Mouse (Mus musculus) T-helper 1 cell (primary cell): ENCODE results near the gene Cdc25b.

Source experiments
- in situ Hi-C: fragments of 300-600 bp; cut with MboI, MseI; formaldehyde crosslinking; loops from one replicate; pipeline ENCODE4 v1.15.1; 2025; ENCODE audit warnings: high pct_unique_total_duplicates

Gene Cdc25b

DNA sequence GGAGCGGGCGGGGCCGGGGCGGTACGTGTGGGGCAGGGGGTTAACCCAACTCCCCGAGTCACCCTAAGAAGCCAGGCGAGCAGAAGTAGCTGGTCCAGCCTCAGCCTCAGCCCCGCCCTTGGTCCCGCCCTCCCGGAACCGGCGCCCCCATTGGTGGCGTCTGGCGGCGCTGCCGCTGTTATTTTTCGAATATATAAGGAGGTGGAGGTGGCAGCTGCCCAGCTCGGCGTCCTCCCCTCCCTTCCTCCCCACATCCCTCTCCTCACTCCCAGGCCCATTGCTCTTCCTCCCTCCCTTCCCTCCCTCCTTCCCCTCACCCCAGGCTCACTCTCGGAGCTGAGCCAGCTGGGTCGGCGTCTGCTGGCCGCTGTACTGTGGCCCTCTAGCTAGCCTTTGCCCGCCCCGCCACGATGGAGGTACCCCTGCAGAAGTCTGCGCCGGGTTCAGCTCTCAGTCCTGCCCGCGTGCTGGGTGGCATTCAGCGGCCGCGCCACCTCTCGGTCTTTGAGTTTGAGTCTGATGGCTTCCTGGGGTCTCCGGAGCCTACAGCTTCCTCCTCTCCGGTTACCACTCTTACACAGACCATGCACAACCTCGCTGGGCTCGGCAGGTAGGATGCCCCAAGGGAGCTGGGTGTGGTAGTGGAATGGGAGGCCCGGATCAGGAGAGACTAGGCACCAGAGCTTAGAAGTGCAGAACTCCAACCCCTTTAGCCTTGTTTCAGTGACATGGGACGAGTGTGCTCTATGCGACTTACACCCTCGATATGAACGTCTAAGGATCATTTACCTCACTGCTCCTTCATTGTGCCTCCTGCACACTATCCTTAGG is at the start of gene Cdc25b, which contains the start of gene Spef1:
Gene Cdc25b, plus strand, starts transcription at position 179 of the 831 bp plus-strand sequence.
Gene Spef1, minus strand, starts transcription at position 512 of the 831 bp plus-strand sequence.
- in situ Hi-C loops = no loop called here

DNA sequence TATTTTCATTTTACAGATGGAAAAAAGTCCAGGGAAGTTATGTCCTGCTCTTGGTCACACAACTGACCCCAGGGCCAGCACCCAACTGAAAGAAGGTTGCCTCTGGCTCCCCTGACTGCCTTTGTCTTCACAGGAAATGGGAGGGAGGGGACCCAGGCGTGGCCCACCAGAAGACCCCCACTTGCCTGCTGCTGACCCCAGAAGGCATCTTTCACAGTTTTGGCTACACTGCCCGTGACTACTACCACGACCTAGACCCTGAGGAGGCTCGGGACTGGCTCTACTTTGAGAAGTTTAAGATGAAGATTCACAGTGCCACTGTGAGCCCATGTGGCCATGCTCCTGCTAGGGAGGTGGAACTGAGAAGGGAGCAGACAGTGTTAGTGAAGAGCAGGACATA is 48.5 kb upstream of the Cdc25b start:
- in situ Hi-C loops = loop anchor here (10.0 kb wide), 1 partner anchor 1227 kb away; no protein-coding TSS in a partner anchor

DNA sequence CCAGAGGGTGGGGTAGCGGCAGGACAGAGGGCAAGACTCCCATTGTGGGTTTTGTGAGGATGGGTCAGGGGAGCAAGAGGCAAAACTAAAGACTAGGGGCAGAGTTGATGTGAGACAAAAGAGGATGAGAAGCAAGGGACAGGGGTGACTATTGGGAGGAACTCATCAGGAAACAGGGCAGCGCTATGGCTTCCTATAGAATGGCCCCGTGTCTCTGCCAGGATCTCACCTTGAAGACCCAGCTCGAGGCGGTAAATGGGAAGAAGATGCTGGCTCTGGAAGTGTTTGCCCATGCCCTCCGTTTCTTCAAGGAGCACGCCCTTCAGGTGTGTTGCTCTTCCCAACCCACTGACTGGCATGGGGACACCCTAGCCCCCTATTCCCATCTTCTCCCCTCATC is 48.0 kb upstream of the Cdc25b start:
- in situ Hi-C loops = loop anchor here (10.0 kb wide), 1 partner anchor 1226 kb away; no protein-coding TSS in a partner anchor

DNA sequence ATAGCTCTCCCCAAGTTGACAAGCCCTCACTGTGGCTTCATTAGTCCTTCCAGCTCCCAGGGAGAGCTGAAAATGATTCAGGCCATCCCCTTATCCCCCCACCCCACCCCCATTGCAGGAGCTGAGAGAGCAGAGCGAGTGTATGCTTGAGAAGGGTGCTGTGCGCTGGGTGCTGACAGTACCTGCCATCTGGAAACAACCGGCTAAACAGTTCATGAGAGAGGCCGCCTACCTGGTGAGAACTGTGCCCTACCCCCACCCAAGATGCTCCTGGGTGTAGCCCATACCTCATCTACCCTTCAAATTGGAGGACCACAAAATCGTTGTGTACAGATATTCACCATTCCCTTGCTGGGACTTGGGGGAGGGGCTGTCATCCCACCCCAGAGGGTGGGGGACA is 47.5 kb upstream of the Cdc25b start:
- in situ Hi-C loops = loop anchor here (10.0 kb wide), 1 partner anchor 1226 kb away; no protein-coding TSS in a partner anchor

DNA sequence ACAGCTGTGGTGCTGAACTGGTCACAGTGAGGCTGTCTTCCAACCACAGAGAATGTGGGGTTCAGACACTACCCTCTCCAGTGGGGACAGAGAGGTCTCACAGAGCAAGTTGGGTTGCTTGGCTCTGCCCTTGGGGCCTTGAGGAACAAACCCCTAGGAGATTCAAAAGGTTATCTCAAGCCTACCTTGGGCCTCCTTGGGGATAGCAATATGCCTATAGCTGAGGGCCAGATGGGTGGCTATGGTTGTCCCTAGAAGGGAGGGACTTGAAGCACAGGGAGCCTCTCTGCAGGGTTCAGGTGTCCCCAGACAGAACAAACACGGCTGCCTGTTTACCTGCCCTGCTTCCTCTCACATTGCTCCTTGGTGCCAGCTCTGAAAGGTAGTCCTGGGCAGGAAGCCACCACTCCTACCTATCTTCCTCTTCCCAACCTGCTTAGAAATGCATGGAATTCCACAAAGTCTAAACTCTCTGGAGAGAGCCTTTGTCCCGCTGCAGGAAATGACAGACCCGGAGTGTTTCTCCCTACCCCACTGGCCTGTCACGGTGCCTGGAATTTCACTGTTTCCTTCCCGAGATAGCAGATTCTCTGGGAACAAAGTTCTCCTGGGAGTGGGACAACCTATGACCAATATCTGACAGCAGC is 46.7 kb upstream of the Cdc25b start:
- in situ Hi-C loops = loop anchor here (10.0 kb wide), 1 partner anchor 1225 kb away; no protein-coding TSS in a partner anchor

DNA sequence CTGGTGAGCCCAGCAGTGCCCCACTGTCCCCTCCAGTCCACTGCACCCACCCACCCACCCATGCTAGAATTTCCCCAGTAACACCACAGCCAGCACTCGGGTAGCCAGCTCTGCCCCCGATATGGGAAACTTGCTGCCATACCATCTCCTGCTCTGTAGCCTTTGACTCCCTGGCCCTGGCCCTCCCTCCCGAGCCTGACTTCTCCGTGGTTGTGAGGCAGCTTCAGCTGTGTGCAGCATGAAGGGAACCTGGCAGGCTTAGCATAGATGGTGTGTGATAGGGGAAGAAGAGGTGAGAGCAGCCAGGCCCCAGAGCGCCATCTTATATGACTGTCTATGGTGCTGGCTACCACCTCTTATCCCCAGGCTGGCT is 46.2 kb upstream of the Cdc25b start:
- in situ Hi-C loops = no loop called here

DNA sequence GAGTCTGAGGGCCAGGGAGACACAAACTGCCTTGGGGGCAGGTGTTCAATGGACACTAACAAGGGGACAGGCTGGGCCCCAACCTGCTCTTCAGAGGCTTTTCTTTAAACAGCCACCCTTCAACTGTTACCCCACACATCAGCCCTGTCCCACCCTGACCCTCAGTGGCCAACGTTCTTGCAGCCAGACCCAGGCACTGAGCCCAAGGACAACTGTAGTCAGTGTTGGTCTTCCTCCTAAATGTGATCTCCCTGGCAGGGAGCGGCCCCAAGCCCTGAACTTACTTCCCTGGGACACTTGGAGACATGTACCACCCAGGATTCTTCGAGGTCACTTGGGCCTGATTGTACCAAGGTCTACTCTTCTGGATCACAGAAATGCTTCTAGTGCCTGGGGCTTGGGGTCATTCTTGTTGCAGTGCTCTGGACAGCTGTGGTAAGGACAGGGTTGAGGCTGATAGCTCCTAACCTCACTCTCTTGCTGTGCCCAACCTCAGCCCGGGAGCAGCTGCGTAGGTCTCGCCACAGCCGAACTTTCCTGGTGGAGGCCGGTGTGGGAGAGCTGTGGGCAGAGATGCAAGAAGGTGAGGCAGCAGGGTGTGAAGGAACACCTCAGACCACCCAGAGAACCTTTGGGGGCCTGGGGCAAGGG is 45.3 kb upstream of the Cdc25b start:
- in situ Hi-C loops = no loop called here

DNA sequence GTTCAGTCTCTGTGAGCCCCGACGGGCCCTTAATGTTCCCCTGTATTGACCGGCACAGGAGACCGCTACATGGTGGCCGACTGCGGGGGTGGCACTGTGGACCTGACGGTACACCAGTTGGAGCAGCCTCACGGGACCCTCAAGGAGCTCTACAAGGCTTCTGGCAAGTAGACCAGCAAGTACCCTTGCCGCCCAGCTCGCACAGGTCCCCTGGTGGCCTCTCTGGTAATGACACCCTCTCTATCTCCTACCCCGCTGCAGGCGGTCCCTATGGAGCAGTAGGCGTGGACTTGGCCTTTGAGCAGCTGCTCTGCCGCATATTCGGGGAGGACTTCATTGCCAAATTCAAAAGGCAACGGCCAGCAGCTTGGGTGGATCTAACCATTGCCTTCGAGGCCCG is 44.2 kb upstream of the Cdc25b start:
- in situ Hi-C loops = no loop called here

DNA sequence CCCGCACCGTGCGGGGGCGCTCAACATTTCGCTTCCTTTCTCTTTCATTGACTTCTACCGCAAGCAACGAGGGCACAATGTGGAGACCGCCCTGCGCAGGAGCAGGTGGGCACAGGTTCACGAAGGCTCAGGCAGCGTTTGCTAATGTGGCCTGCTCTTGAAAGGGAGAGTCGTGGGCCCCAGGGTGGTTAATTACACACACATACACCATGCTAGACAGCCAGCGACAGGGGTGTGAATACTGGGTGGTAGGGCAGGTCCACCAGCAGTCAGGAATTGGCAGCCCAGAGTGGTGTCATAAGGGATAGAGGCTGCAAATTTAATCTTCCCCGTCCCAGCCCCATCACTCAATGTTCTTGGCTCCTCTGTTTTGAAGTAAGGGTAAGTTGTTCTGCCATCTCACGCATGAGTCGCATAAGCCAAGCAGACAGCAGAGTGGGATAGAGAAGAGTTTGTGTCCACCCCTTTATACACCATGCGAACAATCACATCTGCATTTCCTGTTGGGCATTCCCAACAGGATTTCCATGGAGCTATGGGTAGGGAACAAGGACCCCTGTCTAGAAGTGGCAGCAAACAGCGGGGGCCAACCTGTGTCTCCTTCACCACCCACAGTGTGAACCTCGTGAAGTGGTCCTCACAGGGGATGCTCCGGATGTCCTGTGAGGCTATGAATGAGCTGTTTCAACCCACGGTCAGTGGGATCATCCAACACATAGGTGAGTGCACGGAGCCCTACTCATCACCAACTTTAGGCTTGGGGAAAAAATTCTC is 43.6 kb upstream of the Cdc25b start:
- in situ Hi-C loops = no loop called here

DNA sequence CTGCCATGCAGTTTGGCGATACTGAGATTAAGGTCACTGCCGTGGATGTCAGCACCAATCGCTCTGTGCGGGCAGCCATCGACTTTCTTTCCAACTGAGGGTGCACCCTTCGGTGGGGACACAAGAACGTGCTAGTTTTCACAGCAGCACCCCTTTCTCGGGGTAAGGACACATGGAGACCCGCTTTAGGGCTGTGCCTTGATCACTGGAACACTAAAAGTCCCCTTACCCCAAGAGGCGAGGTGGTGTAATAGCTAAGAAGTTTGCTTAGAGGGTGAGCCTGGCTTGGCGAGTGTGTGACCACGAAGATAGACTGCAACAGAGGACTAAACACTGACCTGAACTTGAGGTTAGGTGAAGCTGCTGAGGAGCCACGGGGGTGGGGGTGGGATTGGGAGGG is 41.6 kb upstream of the Cdc25b start:
- in situ Hi-C loops = no loop called here

DNA sequence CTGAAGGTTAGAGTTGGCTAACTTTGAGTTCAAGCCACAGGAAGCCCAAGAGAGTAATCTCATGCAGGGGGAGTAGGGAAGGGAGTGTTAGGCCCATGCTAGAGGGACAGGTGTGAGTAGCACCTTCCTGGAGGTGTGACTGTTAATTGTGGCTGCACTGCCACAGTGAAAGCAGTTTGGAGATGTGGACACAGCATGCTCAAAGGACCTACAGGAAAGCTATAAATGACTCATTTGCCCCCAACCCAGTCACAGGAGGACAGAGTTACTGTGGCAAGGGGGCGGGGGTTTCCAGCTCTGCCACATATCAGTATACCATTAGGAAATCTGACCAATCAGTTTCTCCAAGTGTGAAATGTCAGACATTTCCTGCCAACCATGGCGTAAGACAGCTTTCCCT is 41.2 kb upstream of the Cdc25b start:
- in situ Hi-C loops = no loop called here

DNA sequence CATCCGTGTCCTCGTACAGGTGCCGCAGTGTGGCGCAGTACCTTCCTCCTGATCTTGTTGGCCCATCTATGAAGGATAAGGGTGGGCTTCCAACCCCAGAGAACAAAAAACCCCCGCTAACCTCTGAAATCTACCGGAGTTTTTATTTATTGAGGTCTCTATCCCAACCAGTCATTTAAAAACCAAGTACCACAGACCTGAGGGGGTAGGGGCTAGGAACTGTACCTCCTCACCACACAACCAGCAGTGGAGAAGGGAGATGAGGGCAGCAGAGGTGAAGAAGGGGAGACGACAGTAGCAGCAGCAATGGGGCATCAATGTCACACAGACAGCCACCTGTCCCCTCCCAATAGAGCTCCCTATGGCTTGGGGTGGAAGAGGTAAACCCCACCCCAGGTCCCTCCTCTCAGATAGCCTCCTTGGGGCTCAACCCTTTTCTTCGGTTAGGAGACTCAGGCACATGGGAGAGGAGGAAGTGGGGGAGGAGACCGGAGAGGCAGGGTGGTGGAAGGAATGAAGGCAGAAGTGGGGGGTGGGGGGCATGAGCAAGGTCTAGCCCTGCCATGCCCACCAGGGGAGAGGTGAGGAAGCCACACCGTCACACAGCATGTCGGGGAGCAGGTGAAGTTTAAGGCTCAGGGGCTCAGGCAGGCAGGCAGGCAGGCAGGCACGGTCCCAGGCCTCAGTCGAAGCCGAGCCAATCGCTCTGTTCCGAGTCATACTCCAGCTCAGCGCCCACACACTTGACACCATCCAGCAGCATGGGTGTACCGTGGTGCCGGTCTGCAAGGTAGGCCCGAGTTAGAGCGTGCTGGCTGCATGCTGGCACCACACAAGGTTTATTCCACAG is 40.3 kb upstream of the Cdc25b start:
- in situ Hi-C loops = no loop called here

DNA sequence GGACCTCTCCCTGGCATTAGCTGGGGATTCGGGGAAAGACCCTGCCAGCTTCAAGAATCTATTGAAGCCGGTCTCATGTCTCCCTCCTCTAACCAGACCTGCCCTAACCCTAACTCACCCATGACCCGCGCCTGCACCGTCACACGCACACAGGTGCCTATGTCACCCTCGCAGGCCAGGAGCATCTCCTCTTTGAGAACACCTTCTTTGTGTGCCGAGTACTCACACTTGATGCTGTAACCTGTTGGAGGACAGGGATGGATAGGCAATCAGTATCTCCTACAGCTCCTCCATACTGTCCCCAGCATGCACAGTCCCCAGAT is 39.7 kb upstream of the Cdc25b start:
- in situ Hi-C loops = no loop called here

DNA sequence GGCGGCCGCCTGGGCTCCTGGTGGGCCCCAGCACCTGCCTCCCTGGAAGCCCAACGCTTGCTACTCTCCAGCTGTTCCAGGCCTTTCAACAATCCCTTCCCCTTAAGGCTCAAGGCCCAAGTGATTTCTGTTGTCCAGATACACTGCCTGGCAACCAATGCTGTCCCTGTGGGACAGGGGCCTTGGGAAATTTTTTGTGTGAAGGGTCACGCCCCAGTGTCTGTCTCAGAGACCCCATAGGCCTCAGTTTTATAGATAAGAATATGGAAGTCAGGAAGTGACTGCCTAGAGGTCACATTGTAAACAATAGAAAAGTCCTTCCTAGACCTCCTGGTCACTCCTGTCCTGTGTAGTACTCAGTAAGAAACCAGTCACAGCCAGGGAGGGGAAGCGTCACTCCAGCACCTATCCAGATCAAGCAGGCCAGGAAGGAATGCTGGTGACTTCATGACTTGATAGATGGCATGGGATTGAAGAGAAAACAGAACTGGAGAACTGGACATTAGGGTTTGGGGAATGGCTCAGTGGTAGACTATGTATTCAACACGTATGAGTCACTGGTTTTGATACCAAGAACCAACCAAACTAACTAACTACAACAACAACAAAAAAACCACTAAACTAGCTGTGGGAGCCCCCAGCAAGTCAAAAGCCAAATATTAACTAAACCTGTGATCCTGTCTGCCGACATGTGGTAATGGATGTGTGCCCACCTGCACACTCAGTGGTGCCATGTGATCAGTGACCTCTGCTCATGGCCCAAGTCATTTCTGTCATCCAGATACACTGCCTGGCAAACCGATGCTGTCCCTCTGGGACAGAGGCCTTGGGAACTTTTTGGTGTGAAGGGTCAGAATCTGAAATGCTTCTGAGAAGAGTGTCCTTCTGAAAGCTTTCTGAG is 38.1 kb upstream of the Cdc25b start:
- in situ Hi-C loops = no loop called here

DNA sequence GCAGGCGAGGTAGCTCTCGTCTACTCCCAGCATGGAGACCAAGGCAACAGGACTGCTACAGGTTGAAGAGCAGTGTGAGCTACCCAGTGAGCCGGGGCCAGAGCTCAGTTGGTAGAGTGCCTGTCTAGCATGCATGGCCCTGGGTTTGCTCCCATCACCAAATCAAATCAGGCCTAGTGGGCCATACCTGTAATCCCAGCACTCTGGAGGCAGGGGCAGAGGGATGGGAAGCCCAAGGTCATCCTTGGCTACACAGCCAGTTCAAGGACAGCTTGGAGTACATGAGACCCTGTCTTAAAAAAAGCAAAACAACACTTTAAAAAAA is 37.5 kb upstream of the Cdc25b start:
- in situ Hi-C loops = no loop called here

DNA sequence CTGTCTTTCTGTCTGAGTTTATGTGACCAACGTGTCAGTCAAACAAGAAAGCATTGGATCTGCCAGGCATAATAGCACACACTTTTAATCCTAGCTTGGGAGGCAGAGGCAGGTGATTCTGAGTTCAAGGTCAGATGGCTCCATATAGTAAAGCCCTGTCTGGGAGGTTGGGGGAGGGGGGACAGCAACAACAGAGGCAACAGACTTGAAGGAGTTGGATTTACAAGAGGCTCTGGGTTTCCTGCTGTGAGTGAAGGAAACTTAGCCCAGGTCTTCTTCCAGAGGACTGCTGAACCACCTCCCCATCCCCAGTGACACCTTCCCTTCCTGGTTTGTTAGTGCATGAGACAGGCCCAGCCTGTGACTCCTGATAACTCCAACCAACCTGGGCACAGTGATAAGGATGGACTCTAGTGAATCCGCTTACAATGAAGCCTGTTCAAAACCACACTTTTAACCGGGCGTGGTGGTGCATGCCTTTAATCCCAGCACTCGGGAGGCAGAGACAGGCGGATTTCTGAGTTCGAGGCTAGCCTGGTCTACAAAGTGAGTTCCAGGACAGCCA is 34.5 kb upstream of the Cdc25b start:
- in situ Hi-C loops = no loop called here

DNA sequence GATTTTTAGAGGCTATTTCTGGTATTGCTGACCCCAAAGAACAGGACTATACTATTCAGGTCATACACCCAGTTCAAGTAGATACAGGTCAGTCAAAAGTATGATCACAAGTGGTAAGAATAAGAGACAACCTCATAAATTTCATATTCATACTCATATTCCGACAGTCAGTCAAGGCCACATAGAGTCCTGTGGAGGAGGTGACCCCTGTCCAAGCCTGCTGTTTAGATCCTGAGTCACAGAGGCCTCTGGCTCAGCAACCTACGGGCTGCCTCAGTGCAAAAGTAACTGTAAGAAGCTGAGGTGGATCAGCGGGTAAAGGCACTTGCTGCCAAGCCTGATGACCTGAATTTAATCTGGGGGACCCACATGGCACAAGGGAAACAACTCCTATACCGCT is 32.7 kb upstream of the Cdc25b start:
- in situ Hi-C loops = no loop called here

DNA sequence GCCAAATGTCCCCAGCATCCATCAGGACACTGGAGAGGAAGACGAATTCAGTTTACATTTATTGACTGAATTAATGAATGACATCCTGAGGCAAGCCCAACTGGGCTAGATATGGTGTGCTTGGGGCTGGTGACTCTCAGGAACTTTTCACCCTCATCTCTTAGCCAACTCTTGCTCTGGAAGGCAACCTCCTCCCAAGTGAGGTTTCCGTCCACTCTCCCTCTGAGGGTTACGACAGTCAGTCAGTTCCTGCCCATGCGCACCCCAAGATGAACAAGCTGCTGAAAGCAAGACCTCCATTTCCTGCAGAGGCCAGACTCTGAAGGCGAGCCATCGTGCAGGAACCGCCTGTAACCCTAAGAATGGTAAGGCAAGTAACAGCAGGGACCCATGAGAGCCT is 29.8 kb upstream of the Cdc25b start:
- in situ Hi-C loops = no loop called here

DNA sequence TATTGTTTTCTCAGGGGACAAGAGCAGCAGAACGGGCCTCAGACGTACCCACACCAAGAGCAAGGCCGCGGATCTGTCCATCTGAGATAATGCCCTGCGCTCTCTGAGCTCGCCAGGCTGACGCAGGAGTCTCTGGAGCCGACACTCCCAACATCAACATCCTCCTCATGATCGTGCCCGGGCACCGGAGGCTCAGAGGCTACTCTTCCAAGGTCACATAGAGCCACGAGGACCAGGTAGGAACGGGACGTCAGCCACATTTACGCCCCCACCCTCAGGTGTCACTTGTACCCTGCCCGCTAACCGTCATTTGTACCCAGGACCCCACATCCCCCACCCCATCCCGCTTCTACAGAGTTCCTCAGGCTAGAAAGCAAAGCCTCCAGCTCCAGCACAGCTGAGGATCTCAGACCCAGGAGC is 27.2 kb upstream of the Cdc25b start:
- in situ Hi-C loops = no loop called here
